Mouse (Mus musculus): Measurements from ENCODE around the gene Gm20388.

- TF ChIP-seq CTCF (IDR thresholded peaks at IDR 0.05; ENCODE audit: low read depth), result no peak
- TF ChIP-seq EP300 (IDR thresholded peaks at IDR 0.05; ENCODE audit: low read depth), result no peak
These were observed 3039.1 kb downstream of the Gm20388 start for GRCm38 (mm10) chr8:122949701-122950100.

Measured in liver, embryonic 14.5 days (tissue).